Mouse (Mus musculus) C2C12 (cell line): Measurements from ENCODE around the gene E430018J23Rik. TPM values are rescaled to one million over a fixed set of nuclear protein-coding genes. Genes with fewer than 3 reads are reported as not detected.
"Not testable (repeated sequence)": the region's sequence is repeated elsewhere in the genome, so short reads cannot be mapped to it uniquely, and the experiment has no call there.

Experiments used
- H3K27me3 ChIP-seq: one replicate; pipeline ENCODE4 v1.6.1; 2011; ENCODE audit not compliant: control insufficient read depth, insufficient read depth, insufficient read length
- H3K36me3 ChIP-seq: one replicate; pipeline ENCODE4 v1.6.1; 2011; ENCODE audit not compliant: control insufficient read depth, insufficient read depth
- H3K4me3 ChIP-seq: one replicate; pipeline ENCODE4 v1.5.1; 2011; ENCODE audit warnings: mild to moderate bottlenecking, control low read depth; ENCODE audit not compliant: poor library complexity, insufficient read depth, severe bottlenecking
- H3K79me2 ChIP-seq: one replicate; pipeline ENCODE4 v1.6.1; 2011; ENCODE audit not compliant: control insufficient read depth, insufficient read depth
- H3K79me3 ChIP-seq: one replicate; pipeline ENCODE4 v1.6.1; 2011; ENCODE audit warnings: low read depth, control low read depth
- H3ac ChIP-seq: one replicate; pipeline ENCODE3; 2011; ENCODE audit warnings: low read depth; ENCODE audit not compliant: control insufficient read depth, insufficient read length
- CEBPB ChIP-seq: IDR thresholded peaks from one replicate; pipeline ENCODE4 v1.6.1; 2011; ENCODE audit warnings: low read depth, mild to moderate bottlenecking, control low read depth, moderate library complexity
- CTCF ChIP-seq: IDR thresholded peaks from one replicate; pipeline ENCODE4 v1.5.1; 2011; ENCODE audit not compliant: control insufficient read depth, insufficient read depth, insufficient read length
- FOSL1 ChIP-seq: IDR thresholded peaks from one replicate; pipeline ENCODE4 v1.8.0; 2011; ENCODE audit warnings: mild to moderate bottlenecking, low read length; ENCODE audit not compliant: poor library complexity, insufficient read depth, severe bottlenecking
- MAX ChIP-seq: IDR thresholded peaks from one replicate; pipeline ENCODE4 v1.6.1; 2011; ENCODE audit warnings: mild to moderate bottlenecking, control low read depth
- MYOD1 ChIP-seq: IDR thresholded peaks from one replicate; pipeline ENCODE4 v1.6.1; 2011; ENCODE audit warnings: low read depth; ENCODE audit not compliant: control insufficient read depth, insufficient read length
- MYOG ChIP-seq: IDR thresholded peaks from one replicate; pipeline ENCODE4 v1.6.1; 2011; ENCODE audit not compliant: control insufficient read depth, insufficient read length; ENCODE audit errors: extremely low read depth
- USF1 ChIP-seq: IDR thresholded peaks from one replicate; pipeline ENCODE4 v1.6.1; 2011; ENCODE audit warnings: low read depth, mild to moderate bottlenecking, control low read depth, moderate library complexity
- polyA plus RNA-seq: library from polyadenylated mRNA; unstranded; fragments of >200 nt; fragmentation: generic; extraction: Trizol; gene quantifications from one replicate; pipeline ENCODE4 v1.2.1, GENCODE M21; 2012; ENCODE audit warnings: missing spikeins

Gene E430018J23Rik
- polyA plus RNA-seq, 1 experiment: 2.9 TPM

DNA sequence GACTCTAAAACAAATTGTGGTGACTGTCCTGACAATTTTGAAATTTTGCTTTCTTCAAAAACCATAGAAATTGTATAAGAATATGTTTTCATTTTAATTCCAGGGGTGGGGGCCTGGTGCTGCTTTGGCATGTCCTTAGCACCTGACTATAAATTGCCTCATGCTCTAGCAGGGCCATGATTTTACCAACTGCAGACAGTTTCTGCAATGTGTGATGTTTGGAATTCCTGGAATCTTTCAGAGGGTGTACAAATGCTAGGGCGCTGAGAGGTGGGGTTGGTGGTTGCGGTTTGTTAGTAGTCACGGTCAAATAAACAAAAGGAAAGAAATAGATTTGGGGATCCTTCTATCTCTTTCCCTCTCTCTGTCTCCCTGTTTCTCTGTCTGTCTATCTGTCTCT, 27.2 kb downstream of the E430018J23Rik start:
- Histone ChIP-seq H3ac (no peak overlapping the region), H3K79me2 (no peaks in the 10 kb centered on the region), H3K4me3 (no peak overlapping the region), H3K27me3 (peaks cover 3% of the 10 kb centered on the region), H3K79me3 (no peaks in the 10 kb centered on the region), H3K36me3 (no peaks in the 10 kb centered on the region)
- no peak for TF ChIP-seq FOSL1
- TF ChIP-seq CEBPB: no peak
- TF ChIP-seq USF1: no peak
- no peak for TF ChIP-seq MAX
- no peak for TF ChIP-seq MYOD1
- no peak for TF ChIP-seq CTCF
- no peak for TF ChIP-seq MYOG

- no peaks in the 10 kb centered on the region for H3K79me3 ChIP-seq
- H3K36me3 ChIP-seq: no peaks in the 10 kb centered on the region
- no peaks in the 10 kb centered on the region for H3K79me2 ChIP-seq
- H3K27me3 ChIP-seq: peaks cover 4% of the 10 kb centered on the region
- TF ChIP-seq USF1 (no peak), MYOG (no peak), MYOD1 (no peak), CTCF (no peak), FOSL1 (no peak), MAX (no peak), CEBPB (no peak)
- H3ac ChIP-seq: no peak overlapping the region
- H3K4me3 ChIP-seq: no peak overlapping the region
Measured at GRCm38 (mm10) chr7:127364166-127364565, 29.3 kb downstream of the E430018J23Rik start.

DNA sequence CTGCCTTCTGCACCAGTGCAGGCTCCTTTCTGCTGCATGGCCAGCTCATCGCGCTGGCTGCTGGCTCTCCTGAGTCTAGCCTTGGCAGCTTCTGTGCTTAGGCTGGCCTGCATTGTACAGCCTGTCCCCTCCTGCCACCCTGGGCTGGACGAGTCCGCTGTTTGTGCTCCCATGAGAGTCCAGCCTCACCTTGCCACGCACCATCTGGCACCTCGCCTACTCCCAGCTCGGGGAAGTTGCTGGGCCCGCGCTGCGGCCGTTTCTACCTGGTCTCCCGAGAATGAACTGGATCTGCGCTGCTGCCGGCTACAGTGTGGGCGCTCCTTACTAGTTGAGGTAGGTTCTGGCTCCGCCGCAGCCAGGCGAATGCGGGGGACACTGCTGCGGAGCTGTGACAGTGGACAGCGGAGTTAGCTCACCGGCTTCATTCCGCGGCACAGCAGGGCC, 29.9 kb downstream of the E430018J23Rik start:
- peaks cover 4% of the 10 kb centered on the region for H3K27me3 ChIP-seq
- no peaks in the 10 kb centered on the region for H3K79me3 ChIP-seq
- no peak overlapping the region for H3ac ChIP-seq
- no peak overlapping the region for H3K4me3 ChIP-seq
- H3K79me2 ChIP-seq: no peaks in the 10 kb centered on the region
- TF ChIP-seq MYOG (no peak), USF1 (no peak), MYOD1 (no peak), FOSL1 (no peak)
- no peaks in the 10 kb centered on the region for H3K36me3 ChIP-seq

DNA sequence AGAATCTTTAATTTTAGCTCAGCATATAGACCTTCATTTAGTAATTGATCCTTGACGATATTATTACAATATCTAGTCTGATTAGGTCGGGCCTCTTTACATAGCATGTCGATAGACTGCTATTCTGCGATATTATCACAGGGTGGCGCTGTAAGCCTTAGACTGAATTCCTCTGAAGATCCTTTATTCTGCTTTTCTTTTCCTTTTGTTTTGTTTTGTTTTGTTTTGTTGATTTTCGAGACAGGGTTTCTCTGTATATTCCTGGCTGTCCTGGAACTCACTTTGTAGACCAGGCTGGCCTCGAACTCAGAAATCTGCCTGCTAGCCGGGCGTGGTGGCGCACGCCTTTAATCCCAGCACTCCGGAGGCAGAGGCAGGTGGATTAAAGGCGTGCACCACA, 31.0 kb downstream of the E430018J23Rik start:
- not testable (repeated sequence) for H3K79me2 ChIP-seq, H3K27me3 ChIP-seq, H3K36me3 ChIP-seq, H3K79me3 ChIP-seq, H3ac ChIP-seq, H3K4me3 ChIP-seq

- no peak overlapping the region for H3ac ChIP-seq
- TF ChIP-seq MYOG (no peak), FOSL1 (no peak), USF1 (no peak), CTCF (no peak), MAX (no peak), MYOD1 (no peak), CEBPB (no peak)
- H3K79me3 ChIP-seq: no peaks in the 10 kb centered on the region
- H3K36me3 ChIP-seq: no peaks in the 10 kb centered on the region
- no peak overlapping the region for H3K4me3 ChIP-seq
- no peaks in the 10 kb centered on the region for H3K79me2 ChIP-seq
- H3K27me3 ChIP-seq: peaks cover 10% of the 10 kb centered on the region
Measured at GRCm38 (mm10) chr7:127361449-127361848, 32.0 kb downstream of the E430018J23Rik start.

DNA sequence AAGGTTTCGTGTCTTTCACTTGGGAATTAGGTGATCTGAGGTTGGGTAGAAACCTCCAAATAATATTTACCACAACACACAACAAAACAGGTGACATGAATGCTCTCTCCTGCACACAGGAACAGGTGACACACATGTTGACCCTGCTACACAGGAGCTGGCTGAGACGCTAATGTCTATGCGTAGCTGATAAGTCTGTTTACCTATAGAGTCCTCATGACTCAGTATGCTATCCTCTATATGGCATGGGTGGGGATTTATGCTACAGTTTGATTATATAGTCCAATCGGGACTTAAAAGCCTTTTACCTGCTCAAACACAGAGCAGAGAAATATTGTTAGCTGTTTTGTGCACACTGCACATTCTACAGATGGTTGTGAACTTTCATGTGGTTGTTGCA, 33.2 kb downstream of the E430018J23Rik start:
- no peak overlapping the region for H3ac ChIP-seq
- H3K4me3 ChIP-seq: no peak overlapping the region
- no peaks in the 10 kb centered on the region for H3K36me3 ChIP-seq
- no peaks in the 10 kb centered on the region for H3K79me2 ChIP-seq
- peaks cover 10% of the 10 kb centered on the region for H3K27me3 ChIP-seq
- H3K79me3 ChIP-seq: no peaks in the 10 kb centered on the region
- TF ChIP-seq MAX: no peak
- TF ChIP-seq MYOD1: no peak
- no peak for TF ChIP-seq CEBPB
